Mouse (Mus musculus) small intestine, adult 2 months (tissue): ENCODE data around the gene Hormad2.

Source experiments
- CTCF ChIP-seq: fragments of 200-500 bp; IDR thresholded peaks from 2 replicates; pipeline ENCODE4 v1.5.1; 2012; ENCODE audit warnings: low read depth, mild to moderate bottlenecking, control low read depth, inconsistent platforms, low read length, moderate library complexity, mixed read lengths; ENCODE audit not compliant: insufficient replicate concordance, insufficient read length; ENCODE audit errors: extremely low read depth
- POLR2A ChIP-seq: fragments of 200-500 bp; IDR thresholded peaks from 2 replicates; pipeline ENCODE4 v1.6.1; 2012; ENCODE audit warnings: low read depth, mild to moderate bottlenecking, control low read depth, inconsistent platforms, low read length, moderate library complexity

GRCm38 (mm10) chr11:4460615-4461014, 19.7 kb upstream of the Hormad2 start:
- TF ChIP-seq CTCF (no peak), POLR2A (no peak)
